Mouse (Mus musculus) heart, postnatal 36 days (tissue): ENCODE data around the gene Gpr179. TPM values are rescaled to one million over a fixed set of nuclear protein-coding genes. Genes with fewer than 3 reads are reported as not detected.

Source experiments
- DNase-seq, 2 experiments: peaks; one replicate each; pipeline ENCODE4 v3.0.0; 2021 to 2022
- intact Hi-C: fragments of 180-260 bp; cut with DNase I; formaldehyde crosslinking; loops from one replicate; pipeline ENCODE4 v1.15.1; 2025
- total RNA-seq, 2 experiments: library from RNA; stranded (reverse); gene quantifications; 2 replicates each; pipeline ENCODE4 v1.2.3; 2021

Gpr179 gene
- total RNA-seq, 2 experiments from 2014 or later = 0.08 to 0.11 TPM

GRCm38 (mm10) chr11:97357663-97358062 is 5.8 kb upstream of the Gpr179 start:
- DNase-seq = peak; percentile 81 to 85
- intact Hi-C loops = loop anchor here (1.0 kb wide), 1 partner anchor 43 kb away; no protein-coding TSS in a partner anchor

- intact Hi-C loops = no loop called here
- DNase-seq = no peak
Observed at GRCm38 (mm10) chr11:97355247-97355646, 3.4 kb upstream of the Gpr179 start.

- intact Hi-C loops = no loop called here
- DNase-seq = no peak
Observed at GRCm38 (mm10) chr11:97354646-97355045, 2.8 kb upstream of the Gpr179 start.

DNA sequence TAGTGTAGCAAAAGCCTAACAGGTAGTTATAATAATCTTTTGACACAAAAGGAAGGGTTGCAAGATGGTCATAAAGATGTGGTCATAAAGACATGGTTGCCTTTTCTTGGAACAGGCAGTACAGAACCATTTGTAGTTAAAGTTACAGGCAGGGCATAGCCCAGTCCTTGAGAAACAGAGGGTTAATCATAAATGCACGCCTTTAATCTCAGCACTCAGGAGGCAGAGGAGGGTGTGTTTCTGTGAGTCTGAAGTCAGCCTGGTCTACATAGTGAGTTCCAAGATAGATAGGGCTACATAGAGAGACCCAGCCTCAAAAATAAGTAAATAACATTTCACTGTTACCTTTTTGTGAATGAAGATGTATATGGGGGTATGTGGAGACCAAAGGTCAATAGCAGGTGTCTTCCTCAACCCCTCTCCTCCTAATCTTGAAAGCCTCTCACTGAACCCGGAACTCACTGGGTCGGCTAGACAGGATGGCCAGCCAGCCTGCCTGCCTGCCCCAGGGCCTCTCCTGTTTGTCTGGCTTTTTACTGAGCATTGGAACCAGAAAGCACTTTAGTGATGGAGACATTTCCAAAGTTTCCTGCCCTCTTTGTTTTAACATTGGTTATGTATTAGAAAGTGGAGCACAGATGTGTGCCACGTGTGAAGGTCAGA is 1.2 kb upstream of the Gpr179 start:
- no peak for DNase-seq
- intact Hi-C loops = no loop called here

GRCm38 (mm10) chr11:97350035-97350434 is 1.8 kb downstream of the Gpr179 start:
- intact Hi-C loops = no loop called here
- DNase-seq = peak; percentile 53 to 59

DNA sequence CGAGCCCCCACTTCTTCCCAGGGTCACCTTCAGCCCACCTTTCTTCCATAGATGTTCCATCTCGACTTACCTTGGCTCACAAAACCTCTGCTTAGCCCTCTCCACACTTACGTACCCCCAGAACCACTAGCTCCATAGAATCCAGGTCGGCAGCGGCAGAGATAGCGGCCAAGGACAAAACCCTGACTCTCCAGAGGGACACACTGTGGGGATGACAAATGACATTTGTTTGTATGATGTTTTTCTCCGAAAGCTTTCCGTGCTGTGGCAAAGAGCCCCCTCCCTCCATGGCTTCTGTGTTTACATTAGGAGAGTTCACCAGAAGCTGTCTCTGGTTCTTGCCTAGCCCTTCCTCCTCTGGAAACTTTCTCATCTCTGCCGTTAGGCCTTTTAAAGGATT is 4.6 kb downstream of the Gpr179 start:
- DNase-seq = no peak
- intact Hi-C loops = loop anchor here (10.0 kb wide), 1 partner anchor 272 kb away; no protein-coding TSS in a partner anchor

- intact Hi-C loops = loop anchor here (10.0 kb wide), 1 partner anchor 272 kb away; no protein-coding TSS in a partner anchor
- no peak for DNase-seq
Observed at GRCm38 (mm10) chr11:97346383-97346782, 5.5 kb downstream of the Gpr179 start.

DNA sequence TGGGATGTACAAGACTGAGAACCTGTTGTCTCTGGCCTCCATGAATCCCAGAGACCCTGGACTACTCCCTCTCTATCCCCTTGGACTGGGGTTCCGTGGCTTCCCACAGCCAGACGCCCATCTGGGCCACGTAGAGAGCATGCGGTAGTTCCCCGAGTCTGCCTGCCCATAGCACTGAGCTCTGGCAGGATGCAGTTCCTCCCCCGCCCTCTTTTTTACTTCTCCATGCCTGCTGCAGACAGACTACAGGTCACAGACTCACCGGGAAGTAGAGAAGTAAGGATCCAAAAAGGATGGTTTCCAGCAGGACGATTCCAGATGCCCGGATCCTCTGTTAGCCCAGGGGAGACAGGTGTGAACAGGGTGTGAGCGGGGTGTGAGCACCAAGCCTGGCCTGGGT is 6.4 kb downstream of the Gpr179 start:
- no peak for DNase-seq
- intact Hi-C loops = loop anchor here (10.0 kb wide), 1 partner anchor 271 kb away; no protein-coding TSS in a partner anchor

DNA sequence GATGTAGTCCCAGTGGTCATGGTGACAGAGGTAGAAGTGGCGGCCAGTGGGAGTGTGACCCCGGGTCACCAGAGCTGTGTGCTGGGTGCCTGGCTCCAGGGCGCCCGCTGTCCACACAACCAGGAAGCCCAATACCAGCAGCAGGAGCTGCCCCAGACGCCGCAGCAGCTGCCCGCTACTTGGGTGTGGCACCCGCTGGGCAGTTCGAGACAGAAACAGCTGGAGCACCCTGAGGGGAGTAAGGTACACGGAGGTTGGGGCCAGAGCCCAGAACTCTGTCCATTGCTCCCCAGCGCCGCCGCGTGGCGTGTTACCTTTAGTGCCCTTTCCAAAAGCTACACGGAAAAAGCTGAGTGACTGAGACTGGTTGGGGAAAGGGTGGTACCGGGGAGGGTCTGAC is 8.3 kb downstream of the Gpr179 start:
- DNase-seq = peak in 1 of 2 experiments; percentile 52
- intact Hi-C loops = loop anchor here (10.0 kb wide), 1 partner anchor 269 kb away; no protein-coding TSS in a partner anchor

DNA sequence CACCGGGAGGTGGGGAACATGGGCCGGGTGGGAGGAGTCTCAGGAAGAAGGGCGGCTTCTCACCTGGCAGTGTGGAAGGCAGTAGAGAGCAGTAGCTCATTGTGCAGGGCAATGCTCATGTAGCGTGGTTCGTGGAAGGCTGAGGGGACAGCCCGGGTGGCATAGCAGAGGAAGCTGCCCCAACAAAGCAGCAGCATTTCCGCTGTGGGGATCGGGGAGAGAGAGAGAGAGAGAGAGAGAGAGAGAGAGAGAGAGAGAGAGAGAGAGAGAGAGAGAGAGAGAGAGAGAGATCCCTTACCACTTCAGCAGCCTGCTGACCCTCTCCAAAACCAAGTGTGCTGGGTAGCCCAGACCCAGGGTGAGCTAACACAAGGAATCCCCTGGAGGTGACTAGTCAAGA is 8.7 kb downstream of the Gpr179 start:
- intact Hi-C loops = loop anchor here (10.0 kb wide), 1 partner anchor 268 kb away; no protein-coding TSS in a partner anchor
- DNase-seq = no peak

- intact Hi-C loops = no loop called here
- peak; percentile 66 to 69 for DNase-seq
Observed at GRCm38 (mm10) chr11:97338977-97339315, 12.9 kb downstream of the Gpr179 start.

DNA sequence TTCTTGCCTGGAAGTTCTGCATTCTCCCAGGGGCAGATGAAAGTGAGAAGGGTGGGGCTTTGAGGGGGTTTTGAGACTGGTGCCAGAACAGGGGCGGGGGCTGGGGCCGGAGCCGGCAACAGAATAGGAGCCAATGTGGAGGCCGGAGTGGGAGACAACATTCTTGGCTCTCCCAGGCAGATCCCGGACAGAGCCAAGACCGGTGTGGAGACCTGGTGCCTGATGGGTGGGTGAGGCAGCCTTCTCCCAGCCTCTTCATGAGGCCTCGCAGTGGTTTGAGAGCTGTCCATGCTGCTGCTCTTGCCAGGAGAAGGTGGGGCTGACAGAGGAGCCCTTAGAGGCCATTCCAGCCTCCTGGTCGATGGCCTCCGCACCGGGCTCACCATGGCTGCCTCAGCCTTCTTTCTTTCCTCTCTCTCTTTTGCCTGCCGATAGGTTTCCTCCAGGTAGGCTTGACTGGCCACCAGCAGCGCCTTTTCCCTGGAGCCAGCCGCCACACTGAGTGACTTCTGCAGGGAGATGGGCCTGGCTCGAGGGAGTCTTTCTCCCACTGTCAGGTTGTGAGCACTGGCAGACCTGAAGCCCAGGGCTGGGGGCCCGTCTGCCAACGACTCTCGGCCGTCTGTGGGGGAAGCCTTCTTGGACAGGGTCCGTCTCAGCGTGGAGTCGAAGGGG is 13.4 kb downstream of the Gpr179 start:
- intact Hi-C loops = no loop called here
- DNase-seq = no peak

- intact Hi-C loops = no loop called here
- no peak for DNase-seq
Observed at GRCm38 (mm10) chr11:97337363-97337762, 14.5 kb downstream of the Gpr179 start.

DNA sequence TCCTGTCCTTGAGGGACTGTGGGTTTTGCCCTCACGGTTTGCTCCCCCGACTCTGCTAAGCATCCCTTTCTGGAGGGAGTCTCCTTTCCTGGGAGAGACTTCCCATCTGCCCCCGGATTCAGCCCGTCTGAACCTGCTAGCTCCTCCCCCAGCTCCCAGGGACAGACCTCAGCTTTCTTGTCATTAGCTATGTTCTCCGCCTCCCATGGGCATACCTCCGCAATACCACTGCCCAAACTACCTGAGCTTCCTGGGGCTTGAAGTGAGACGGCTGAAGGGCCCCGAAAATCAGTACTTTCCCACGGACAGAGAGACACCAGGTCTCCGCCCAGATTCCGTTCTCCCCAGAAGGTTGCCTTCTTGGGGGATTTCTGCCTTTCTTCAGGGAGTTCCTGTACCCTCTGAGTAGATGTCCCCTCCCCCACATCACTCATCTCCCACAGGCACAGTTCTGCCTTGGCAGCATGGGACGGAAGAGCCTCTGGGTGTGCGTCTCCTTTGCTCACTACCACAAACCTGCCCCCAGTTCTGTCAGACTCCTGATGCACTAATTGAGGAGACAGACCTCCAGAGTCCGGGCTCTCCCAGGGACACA is 15.0 kb downstream of the Gpr179 start:
- intact Hi-C loops = no loop called here

DNA sequence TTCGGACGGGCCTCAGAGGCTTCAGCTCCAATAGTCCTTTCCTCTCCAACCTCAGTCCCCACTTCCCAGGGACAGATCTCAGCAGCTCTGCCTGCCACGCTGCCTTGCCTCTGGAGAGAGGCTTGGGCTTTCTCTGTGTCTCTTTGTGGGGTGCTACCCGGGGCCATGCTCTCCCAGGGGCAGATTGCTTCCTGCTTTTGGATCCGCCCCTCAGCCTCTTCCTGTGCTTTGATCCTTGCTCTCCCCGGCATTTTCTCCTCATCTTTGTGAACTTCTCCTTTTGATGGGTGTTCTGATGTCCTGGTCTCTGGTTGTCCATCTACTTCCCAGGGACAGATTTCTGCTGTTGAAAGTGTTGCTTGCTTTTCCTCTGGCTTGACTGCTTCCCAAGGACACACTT is 15.6 kb downstream of the Gpr179 start:
- DNase-seq = no peak

More for the DNA sequence above, 15.0 kb downstream of the Gpr179 start:
- DNase-seq = no peak

DNA sequence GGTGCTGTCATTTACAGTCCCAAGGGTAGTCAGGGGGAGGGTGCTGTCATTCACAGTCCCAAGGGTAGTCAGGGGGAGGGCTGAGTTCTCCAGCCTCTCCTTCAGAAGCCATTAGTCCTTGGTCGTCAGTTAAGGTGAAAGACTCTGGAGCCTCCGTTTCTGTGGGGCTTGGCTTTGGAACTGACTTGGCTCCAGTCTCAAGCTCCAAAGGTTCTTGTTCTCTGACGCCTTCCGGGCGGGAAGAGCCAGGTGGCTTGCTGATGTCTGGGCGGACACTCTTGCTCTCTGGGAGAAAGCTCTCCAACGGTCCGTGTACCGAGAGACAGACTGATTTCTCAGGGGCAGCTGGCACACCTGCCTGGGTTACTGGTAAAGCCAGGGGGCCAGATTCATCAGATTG is 17.5 kb downstream of the Gpr179 start:
- intact Hi-C loops = no loop called here
- DNase-seq = no peak

More for the DNA sequence above, 15.6 kb downstream of the Gpr179 start:
- intact Hi-C loops = no loop called here

- no peak for DNase-seq
- intact Hi-C loops = no loop called here
Observed at GRCm38 (mm10) chr11:97333896-97334295, 18.0 kb downstream of the Gpr179 start.

- DNase-seq = no peak
- intact Hi-C loops = no loop called here
Observed at GRCm38 (mm10) chr11:97333044-97333443, 18.8 kb downstream of the Gpr179 start.

DNA sequence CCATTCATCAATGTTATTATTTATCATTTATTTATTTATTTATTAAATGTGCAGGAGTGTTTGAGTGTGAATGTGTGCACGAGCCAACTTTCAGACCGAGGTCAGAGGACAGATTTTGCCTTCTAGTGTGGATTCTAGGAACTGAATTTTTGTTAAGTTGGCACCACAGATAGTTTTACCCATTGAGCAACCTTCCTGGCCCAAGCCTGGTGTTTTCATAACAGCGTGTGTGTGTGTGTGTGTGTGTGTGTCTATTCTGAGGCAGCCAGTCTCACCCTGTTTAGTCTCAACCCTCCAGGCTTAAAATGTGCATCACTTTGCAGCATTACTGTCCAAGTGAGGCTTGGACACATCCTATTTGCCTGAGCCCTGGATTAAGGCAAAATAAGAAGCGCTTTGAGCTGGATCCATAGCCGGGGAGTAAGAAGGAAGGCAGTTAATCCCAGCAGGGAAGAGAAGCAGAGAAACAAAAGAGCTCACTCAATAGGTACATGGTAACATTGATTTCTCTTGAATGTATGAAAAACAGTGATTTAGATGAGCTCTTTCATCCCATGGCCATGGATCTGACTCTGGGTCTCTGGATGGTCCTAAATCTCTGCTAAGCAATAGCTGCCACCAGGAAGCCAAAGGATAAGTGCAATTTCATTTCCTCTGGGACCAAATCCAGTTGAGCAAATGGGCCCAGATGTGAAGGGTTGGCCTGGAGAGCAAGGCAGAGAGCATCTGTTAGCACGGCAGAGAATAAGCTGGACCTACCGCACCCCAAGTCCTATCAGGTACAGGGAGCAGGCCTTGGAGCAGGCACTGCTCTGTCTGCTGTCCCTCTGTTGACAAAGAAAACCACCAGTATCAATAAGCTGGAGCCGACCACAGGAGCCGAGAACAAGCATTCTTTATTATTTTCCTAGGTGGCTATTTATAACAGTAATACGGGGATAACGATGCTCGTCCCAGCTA is 20.4 kb downstream of the Gpr179 start:
- no peak for DNase-seq
- intact Hi-C loops = no loop called here

DNA sequence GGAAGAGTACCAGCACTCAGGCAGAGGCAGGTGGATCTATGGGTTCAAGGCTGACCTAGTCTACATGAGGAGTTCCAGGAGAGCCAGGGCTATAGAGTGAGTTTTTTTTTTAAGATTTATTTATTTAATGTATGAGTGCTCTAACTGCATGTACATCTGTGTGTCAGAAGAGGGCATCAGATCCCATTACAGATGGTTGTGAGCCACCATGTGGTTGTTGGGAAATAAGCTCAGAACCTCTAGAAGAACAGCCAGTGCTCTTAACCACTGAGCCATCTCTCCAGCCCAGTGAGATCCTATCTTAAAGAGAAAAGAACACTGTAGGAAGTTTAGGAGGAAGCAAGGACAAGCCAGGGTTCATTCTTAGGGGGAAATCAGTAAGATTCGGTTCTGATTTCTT is 21.6 kb downstream of the Gpr179 start:
- intact Hi-C loops = no loop called here
- DNase-seq = no peak
